Mouse (Mus musculus) olfactory bulb, adult 2 months (tissue): ENCODE data around the gene Tbx15. TPM values are rescaled to one million over a fixed set of nuclear protein-coding genes. Genes with fewer than 3 reads are reported as not detected.

ENCODE experiments used
- H3K27ac ChIP-seq: fragments of 200-500 bp; 2 replicates; pipeline ENCODE4 v1.5.1; 2012; ENCODE audit warnings: low read depth, low read length; ENCODE audit not compliant: insufficient read depth
- H3K4me1 ChIP-seq: fragments of 200-500 bp; 2 replicates; pipeline ENCODE4 v1.6.1; 2012; ENCODE audit warnings: low read length; ENCODE audit not compliant: control insufficient read depth, insufficient read depth
- H3K4me3 ChIP-seq: fragments of 200-500 bp; 2 replicates; pipeline ENCODE4 v1.5.1; 2012; ENCODE audit warnings: mild to moderate bottlenecking, low read depth, low read length, moderate library complexity; ENCODE audit not compliant: insufficient read depth
- CTCF ChIP-seq: fragments of 200-500 bp; IDR thresholded peaks from 2 replicates; pipeline ENCODE4 v1.5.1; 2012; ENCODE audit warnings: low read depth, mild to moderate bottlenecking, low read length, moderate library complexity; ENCODE audit not compliant: insufficient read depth
- POLR2A ChIP-seq: fragments of 200-500 bp; IDR thresholded peaks from 2 replicates; pipeline ENCODE4 v1.6.1; 2012; ENCODE audit warnings: mild to moderate bottlenecking, low read depth, low read length, moderate library complexity; ENCODE audit not compliant: insufficient read depth
- WGBS: fragments of 180-500 bp; shearing (Covaris S2); methylation state at CpG from one replicate; pipeline ENCODE4 v1.1.7; 2018; 5-methylcytosine and 5-hydroxymethylcytosine counted together
- polyA plus RNA-seq: library from polyadenylated mRNA; stranded (reverse); fragments of >200 nt; gene quantifications from 2 replicates; pipeline ENCODE4 v1.2.4, GENCODE M21; 2012; ENCODE audit warnings: low replicate concordance; ENCODE audit not compliant: missing spikeins, insufficient read depth, insufficient read length

Tbx15 gene
- polyA plus RNA-seq: not detected in 2 replicates

- WGBS: 1% methylated on average over 20 of the region's 20 CpGs
These were observed at the start of gene Tbx15 for GRCm38 (mm10) chr3:99240213-99240720. Gene Tbx15, plus strand, starts transcription at chr3:99240381.

DNA sequence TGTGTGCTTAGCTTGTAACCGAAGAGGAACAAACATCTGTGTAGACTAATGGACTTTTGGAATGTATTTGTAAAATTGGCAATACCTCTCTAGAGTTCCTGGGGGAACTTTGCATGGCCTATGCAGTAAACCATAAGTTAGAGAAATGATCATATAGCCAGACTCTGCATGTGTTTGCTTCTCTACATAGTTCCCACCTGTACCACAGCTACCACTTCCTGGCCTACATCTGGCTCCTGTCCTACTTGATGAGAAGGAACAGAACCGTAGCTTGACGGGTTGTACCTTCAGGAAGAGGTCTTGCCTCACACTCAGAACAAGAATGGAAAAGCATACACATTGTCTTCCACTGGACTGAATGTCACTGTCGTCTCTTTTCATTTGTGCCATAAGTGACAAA, 46.6 kb upstream of the Tbx15 start:
- 77% methylated on average over 4 of the region's 4 CpGs for WGBS
- TF ChIP-seq CTCF: no peak
- no peak for TF ChIP-seq POLR2A

More at GRCm38 (mm10) chr3:99240213-99240720, at the start of gene Tbx15:
- H3K4me1 ChIP-seq: 0 out of 2 replicates have a peak, but pooled peaks cover 6% of the 10 kb centered on the region
- TF ChIP-seq CTCF (no peak), POLR2A (no peak)
- no peak within 1 kb of the TSS for H3K4me3 ChIP-seq
- H3K27ac ChIP-seq: no peak within 1 kb of the TSS

GRCm38 (mm10) chr3:99203331-99203730, 36.9 kb upstream of the Tbx15 start:
- no peak overlapping the region for H3K27ac ChIP-seq
- TF ChIP-seq POLR2A (no peak), CTCF (no peak)
- no peaks in the 10 kb centered on the region for H3K4me1 ChIP-seq
- no peak overlapping the region for H3K4me3 ChIP-seq

More for the DNA sequence above, 46.6 kb upstream of the Tbx15 start:
- Histone ChIP-seq H3K27ac (no peak overlapping the region), H3K4me1 (no peaks in the 10 kb centered on the region), H3K4me3 (no peak overlapping the region)

DNA sequence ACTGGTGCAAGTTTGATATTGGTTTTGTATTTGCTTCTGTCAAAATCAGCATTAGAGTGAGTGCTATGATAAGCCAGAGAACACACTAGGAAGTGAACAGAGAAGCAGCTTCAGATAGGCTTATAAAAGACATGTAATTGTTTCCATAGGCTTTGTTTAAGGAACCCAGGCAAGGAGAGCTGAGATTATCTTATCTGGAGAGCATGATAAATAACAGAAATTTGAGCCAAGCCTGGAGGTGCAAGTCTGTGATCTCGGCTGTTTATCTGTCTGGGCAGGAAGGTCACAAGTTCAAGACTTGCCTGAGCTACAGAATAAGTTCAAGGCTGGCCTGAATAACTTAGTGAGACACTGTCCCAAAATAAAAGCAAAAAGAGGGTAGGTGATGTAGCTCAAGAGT, 31.8 kb upstream of the Tbx15 start:
- Histone ChIP-seq H3K27ac (no peak overlapping the region), H3K4me3 (no peak overlapping the region), H3K4me1 (no peaks in the 10 kb centered on the region)
- TF ChIP-seq CTCF (no peak), POLR2A (no peak)
- WGBS: 85% methylated on average over 1 of the region's 1 CpGs

- 56% methylated on average over 14 of the region's 14 CpGs for WGBS
- Histone ChIP-seq H3K4me3 (no peak overlapping the region), H3K4me1 (no peaks in the 10 kb centered on the region), H3K27ac (no peak overlapping the region)
- TF ChIP-seq CTCF (no peak), POLR2A (no peak)
These were observed 29.0 kb upstream of the Tbx15 start for GRCm38 (mm10) chr3:99211105-99211698.

DNA sequence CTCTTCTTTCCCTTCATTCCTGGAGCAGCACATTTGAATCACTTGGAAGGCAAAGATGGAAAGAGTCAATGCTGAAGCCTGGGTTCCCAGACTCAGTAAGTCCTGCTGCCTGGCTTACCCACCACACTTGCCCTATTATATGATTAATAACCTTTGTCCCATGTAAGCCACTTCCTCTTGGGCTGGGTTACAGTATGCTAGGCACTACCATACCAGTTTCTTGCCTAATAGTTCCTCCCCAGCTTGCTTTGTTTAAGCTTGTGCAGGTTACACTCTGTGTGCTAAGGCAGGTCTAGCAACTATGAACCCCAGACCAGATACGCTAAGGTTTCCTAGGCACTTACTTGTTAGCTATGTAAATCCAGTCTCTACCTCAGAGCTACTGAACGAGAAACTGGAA, 12.4 kb upstream of the Tbx15 start:
- Histone ChIP-seq H3K4me3 (no peak overlapping the region), H3K4me1 (no peaks in the 10 kb centered on the region), H3K27ac (no peak overlapping the region)
- TF ChIP-seq CTCF: no peak
- TF ChIP-seq POLR2A: no peak
- WGBS: 87% methylated on average over 2 of the region's 2 CpGs

GRCm38 (mm10) chr3:99233393-99234318, 6.5 kb upstream of the Tbx15 start:
- no peaks in the 10 kb centered on the region for H3K4me1 ChIP-seq
- TF ChIP-seq POLR2A: no peak
- no peak for TF ChIP-seq CTCF
- no peak overlapping the region for H3K4me3 ChIP-seq
- no peak overlapping the region for H3K27ac ChIP-seq
- 14% methylated on average over 20 of the region's 20 CpGs for WGBS

- no peak for TF ChIP-seq CTCF
- TF ChIP-seq POLR2A: no peak
- Histone ChIP-seq H3K4me3 (no peak overlapping the region), H3K27ac (no peak overlapping the region), H3K4me1 (no peaks in the 10 kb centered on the region)
- WGBS: 11% methylated on average over 17 of the region's 17 CpGs
These were observed 5.8 kb upstream of the Tbx15 start for GRCm38 (mm10) chr3:99234319-99234869.
